Mouse (Mus musculus) cerebellum, adult 11-12 months (tissue): ENCODE data around the gene Il2rb.
A peak's percentile ranks its signal among the peaks of the same experiment; 100 is the strongest.

Experiments
- DNase-seq: peaks from one replicate; pipeline ENCODE4 v3.0.0; 2022

Il2rb gene

DNA sequence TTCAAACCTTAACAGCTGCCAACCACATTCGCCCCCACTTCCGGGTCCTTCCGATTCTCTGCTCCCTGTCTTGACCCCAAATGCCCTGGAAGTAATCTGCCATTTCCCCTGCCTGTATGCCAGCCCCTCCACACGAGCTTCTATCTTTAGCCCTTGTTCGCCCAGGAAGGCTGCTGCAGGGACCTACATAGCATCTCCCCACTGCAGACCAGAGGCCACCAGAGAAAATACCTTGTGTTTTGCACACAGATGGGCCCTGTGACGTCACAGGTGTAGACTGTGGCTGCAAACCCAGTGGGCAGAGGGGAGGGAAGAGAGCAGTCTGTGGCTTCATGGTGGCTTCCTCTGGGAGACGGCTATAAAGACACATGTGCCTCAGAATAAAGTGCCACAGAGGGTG, 23.1 kb upstream of the Il2rb start:
- DNase-seq, result no peak

DNA sequence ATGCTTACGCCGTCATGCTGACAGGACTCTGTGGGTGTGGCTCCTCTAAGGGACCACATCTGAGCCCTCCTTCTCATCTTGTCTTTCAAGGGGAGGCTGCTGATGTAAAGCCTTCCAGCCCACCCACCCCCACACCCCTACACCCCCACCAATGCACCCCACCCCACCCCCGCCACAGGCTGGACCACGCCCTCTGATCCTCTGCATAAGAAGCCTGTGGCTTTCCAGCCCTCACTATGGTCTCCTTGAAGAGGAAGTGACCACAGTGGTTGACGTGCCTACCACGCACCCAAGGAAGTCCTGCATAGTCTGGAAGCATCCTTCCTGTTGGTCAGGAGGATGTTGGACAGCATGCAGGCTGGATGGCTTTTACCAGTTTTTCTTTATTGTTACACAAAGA, 20.7 kb upstream of the Il2rb start:
- DNase-seq, result no peak

DNA sequence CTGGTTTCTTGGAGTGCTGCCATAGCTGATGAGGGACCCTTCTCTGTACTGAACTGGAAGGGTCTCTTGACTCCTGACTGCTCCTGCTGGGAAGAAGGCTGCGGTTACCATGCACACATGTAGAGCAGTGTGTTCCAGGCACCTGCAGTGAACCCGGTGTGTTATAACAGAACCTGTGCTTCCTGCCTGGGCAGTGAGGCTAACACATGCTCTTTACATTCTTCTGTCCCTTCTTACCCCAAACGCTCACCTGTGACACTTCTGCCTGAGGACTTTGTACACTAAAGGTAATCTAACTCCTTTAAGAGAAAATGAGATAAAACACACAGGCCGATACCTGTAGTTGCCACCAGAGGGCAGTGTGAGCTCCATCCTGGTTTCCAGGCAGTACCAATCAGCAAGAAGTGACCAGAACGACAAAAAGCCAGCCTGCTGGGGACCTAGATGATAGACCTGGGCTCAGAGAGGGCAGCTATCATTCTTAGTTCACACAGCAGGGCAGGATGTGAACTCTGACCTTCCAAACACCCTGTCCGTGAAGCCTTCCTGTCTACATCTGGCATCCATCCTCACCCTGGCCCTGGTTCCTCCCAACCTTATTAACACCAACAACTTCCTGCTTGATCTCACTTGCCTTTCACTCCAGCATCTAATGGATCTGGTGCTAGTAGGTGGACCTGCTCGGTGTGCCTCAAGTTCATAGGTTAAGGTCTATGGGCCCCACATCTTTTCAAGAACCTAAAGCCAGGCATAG, 19.5 kb upstream of the Il2rb start:
- peak; percentile 73 for DNase-seq

DNA sequence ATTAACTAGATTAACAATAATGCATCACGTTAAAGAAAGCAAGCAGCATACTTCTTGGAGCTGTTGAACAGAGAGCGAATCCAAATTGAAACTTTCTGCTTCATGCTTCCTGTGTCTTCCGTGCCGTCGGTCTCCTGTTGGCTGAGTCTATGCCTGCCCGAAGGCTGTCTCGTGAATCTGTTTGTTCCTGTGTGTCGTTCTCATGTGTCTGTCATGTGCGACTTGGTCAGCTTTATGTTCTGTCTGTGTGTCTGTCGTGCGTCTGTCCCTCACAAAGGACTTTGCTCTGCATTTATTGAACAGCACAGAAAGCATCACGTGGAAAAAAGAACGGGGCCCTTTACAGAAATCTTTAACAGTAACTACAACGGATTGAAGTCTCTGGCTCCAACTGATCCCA, 17.9 kb upstream of the Il2rb start:
- no peak for DNase-seq

DNA sequence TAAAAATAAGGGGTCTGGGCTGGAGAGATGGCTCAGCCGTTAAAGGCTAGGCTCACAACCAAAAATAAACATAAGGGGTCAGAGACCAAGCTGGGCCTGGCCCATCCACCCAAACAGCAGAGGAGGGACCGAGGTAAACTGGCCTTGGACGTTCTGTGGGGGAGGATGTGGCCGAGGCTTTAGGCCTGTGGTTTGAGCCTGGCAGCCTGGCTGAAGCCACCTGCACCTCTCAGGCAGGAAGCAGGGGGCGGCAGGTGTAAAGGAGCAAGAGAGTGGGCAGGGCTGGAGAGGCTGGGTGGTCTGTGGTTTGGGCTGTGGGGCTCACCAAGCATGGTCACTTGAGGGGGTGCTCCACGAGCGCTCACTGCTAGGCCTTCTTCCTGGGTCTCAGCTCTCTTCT, 16.9 kb upstream of the Il2rb start:
- DNase-seq, result no peak

DNA sequence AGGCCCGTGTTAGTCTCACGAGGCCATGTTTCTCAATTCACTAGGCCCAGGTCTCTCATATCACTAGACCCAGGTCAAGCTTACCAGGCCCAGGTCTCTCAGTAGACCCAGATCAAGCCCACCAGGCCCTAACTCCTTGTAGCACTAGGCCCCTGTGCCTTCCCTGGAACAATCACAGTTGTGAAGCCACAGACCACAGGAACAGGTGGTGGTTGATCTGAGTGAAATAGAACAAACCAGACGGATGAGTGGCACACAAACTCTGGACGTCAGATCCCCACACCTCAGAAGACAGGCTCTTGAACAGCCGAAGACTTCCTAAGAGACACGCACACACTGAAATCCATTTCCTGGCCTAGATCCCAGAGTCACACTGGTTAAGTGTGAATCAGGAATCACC, 15.7 kb upstream of the Il2rb start:
- no peak for DNase-seq

DNA sequence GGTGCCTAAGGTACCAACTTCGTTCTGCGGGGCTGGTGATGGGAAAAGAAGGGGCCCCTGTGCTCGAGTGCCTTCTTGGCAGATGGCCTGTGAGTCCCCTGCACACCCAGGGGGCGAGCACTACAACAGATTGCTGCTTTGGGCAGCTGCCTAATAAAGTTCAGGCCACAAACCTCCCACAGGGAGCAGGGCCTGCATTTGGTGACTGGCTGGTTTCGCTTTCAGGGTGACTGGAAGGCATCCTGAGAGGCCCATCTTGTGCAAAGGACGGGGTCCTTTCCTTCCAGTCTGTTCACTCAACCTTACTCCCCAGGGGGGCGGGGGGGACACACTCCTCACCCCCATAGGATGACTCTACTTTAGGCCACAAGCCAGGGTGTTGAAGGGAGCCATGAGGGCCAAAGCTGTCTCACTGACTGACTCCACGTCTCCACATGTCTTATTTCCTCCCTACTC, 15.1 kb upstream of the Il2rb start:
- DNase-seq, result no peak

DNA sequence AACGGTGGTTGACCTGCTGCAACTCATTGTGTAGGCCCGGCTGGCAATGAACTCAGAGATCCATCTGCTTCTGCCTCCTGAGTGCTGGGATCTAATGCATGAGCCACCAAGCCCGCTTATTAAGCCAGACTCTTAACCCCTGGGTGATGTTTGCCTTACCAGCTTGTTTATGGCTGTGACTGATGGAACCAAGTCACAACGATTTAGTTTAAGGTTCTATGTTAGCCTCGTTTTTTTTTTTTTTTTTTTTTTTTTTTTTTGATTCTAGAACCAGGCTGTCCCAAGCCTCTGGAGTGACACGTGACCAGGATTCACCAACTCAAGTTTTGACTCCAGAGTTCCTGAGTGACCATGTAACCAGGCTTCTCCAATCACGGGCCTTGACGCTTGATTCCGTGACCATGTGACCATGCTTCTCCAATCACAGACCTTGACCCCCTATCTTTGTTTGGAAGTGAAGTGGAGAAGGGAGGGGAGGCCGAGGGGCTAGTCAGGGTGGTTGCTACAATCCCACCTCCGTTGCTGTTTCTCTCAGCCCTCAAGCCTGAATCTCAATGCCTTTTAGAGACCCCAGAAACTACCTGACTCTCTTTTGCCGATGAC, 14.3 kb upstream of the Il2rb start:
- no peak for DNase-seq

DNA sequence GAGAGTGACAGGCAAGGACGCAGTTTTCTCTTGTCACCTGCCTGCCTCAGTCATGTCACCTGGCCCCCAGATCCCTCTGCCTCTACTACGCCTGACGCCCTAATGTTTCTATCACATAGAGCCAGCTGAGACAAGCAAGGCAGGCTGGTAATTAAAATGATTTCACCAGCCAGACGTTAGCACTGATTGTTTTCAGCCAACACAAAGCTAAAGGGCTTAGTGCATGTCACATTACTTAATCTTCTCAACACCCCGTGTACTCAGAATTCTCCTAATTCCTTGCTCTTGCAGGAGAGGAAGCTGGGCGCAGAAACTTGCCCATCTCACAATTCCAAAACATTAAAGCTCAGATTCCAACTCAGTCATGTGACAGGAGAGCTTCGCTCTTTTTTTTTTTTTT, 13.4 kb upstream of the Il2rb start:
- DNase-seq, result no peak

DNA sequence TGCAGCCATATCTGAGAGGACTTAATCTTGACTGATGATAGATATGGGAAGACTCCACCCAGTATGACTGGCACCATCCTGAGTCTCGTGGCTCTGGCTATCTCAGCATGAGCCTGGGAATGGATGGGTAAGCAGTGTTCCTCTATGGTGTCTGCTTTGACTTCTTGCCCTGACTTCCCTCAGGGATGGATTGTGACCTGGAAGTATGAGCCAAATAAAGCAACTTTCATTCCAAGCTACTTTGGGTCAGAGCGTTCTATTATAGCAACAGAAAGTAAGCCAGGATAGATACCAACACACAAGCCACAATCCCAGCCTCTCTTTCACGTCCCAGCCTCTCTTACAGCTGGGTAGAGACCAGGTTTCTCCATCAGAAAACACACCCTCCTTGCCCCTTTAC, 10.5 kb upstream of the Il2rb start:
- no peak for DNase-seq

DNA sequence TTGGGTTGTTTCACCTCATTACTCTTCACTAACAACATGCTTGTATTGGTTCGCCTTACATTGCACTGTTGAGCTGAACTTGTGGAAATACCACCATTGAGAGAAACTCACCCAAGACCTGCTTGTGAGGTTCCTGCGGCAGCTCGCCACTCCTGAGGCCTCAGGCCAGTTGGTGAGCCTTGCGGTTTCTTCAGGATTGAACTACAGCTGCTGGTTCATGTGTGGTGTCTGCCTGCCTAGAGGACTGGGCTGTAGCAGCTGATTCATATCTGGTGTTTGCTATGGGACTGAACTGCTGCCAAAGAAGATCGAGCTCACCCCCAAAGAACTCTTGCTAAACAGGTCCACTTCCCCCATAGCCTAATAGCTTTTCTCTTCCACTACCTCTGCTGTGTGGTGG, 9.7 kb upstream of the Il2rb start:
- no peak for DNase-seq

DNA sequence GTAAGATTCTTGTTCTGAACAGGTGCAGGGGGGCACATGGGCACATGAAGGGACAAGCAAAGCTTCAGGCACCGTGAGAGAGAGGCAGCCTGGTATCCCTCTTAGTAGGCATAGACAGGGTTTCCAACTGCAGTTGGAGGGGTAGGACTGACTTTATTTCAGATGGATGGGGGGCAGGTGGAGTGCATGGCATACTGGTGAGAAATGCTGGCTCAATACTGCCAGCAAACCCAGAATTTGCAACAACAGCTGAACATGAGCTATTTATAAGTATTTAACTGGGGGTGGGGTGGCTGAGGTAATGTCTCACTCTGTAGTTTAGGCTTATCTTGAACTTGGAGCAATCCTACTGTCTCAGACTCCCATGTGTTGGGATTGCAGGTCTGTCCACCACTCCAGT, 8.9 kb upstream of the Il2rb start:
- no peak for DNase-seq

DNA sequence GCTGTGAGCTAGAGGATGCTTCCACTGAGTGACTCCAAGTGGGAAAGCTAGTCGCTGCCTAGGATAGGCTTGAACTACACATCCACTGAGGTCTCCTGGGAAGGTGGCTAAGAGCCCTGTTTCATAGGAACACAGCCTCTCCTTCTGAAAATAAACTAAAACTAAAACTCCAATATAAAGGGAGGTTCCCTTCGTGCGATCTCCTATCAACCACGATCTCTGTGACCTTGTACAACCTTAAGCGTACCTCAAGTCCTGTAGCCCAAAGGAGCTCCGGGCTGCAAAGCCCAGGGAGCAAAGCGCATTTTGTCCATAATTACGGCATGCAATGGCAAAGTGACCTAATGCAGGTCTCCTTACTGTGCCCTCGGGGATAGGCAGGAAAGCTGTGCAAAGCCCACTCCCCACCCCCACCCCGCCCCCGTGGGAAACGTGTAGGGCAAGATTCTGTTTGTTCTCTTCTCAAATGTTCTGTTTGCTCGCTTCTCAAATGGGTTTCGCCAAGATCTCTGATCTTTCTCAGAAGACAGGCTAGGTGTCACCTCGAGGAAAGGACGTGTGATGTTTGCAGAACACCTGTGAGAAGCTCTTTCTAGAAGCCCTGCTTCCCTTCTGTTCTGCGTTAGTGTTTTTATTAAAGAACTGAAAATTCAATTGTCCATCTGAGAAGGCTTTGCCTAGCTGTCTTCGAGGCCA, 7.5 kb upstream of the Il2rb start:
- DNase-seq, result no peak

DNA sequence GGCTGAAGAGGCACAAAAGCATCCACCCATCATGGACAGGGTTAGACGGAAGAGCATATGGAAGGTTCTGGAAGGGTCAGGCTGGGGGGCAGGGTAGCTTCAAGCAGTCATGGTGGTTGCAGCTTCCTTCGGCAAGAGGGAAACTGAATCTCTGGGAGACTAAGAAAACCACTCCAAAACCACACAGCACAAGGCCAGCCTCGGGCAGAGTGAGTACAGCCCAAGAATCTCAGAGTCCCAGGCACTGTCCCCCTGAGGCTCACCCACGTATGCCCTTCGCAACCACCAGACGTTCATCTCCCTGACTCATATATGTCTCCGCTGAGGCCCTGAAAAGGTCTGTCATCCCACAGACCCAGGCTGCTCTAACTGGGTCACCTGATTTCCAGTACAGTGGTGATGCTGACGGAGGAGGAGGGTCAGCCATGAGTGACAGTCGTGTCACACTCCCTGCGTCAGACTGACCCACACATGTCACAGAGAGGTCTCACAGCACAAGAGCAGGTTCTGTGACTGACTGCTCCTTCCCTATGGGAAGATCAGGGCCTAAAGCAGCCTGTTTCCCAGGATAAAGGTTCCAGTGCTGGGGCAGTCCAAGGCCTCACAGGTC, 1.6 kb downstream of the Il2rb start:
- DNase-seq, result peak; percentile 3

DNA sequence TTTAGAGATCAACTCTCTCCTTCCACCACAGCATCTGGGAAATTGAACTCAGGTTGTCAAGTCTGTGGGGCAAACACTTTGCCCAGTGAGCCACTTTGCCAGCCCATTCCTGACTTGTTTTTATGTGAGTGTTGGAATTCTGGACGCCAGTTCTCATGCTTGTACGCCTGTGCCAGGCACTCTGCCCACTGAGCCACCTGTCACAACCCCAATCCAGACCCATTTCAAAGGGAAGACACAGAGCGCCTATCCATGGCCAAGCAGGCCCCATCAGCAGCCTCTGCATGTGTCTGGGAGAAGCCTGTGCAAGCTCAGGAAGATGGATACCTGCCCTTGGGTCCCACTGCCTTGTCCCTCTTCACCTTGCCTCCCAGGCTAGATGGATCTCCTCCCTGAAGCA, 3.8 kb downstream of the Il2rb start:
- DNase-seq, result peak; percentile 42

DNA sequence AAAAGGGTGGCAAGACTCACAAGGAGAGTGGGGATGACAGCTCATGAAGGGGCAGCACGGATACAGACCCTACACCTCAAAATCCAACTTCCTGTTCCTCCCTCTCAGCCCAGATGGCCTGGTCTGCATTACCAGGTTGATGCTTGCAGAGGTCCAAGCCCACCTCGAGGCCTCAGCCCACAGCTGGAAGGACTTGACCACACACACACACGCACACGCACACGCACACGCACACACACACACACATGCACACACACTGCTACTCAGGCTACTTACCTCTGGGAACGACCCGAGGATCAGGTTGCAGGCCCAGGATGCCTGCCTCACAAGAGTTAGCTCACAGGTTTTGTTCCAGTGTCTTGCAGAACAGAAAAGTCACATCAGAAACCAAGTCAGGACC, 5.2 kb downstream of the Il2rb start:
- DNase-seq, result no peak

DNA sequence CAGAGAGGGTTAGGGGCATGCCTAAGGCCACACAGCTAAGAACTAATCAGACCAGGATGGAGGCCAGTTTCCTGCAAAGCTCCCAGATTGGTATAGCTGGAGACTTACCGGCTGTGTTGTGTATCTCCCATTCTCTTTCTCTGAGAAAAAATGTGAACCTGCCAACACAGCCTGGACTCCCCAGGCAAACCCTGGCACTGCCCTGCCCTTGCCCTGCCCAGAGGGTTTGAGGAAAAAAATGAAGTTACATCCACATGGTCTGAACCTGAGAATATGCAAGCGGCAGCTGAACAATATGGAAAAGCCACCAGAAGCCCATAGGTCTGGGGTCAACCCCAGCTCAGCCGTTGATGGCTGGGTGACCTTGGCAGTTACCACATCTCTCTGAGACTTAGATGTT, 5.8 kb downstream of the Il2rb start:
- DNase-seq, result peak; percentile 77

DNA sequence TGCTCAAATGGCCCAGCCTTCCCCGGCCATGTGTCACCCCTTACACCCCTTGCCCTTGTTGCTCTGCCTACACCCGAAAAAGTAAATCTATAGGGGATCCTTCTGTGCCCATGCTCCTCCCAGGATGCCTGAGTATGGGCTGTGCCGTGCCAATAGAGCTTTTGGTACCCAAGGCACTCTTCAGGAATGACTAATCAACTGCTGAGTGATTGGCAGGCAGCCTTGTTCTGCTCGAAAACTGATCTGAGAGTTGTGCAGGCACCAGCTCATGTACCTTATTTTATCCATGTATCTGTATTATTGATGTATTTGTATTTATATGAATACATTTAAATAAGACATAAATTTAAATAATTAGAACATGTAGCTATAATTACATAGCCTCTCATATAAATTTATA, 8.0 kb downstream of the Il2rb start:
- DNase-seq, result no peak

DNA sequence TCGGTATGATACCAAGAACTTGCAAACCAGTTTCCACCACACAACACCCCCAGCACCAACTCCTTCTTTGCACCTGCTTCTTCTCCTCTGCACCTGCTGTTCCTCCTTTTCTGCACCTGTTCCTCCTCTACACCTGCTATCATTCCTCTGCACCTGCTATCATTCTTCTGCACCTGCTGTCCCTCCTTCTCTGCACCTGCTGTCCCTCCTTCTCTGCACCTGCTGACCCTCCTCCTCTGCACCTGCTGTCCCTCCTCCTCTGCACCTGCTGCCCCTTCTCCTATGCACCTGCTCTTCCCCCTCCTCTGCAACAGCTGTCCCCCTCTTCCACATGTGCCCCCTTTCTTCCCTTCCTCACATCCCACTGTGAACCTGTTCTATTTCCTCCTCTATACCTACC, 8.5 kb downstream of the Il2rb start:
- DNase-seq, result no peak

DNA sequence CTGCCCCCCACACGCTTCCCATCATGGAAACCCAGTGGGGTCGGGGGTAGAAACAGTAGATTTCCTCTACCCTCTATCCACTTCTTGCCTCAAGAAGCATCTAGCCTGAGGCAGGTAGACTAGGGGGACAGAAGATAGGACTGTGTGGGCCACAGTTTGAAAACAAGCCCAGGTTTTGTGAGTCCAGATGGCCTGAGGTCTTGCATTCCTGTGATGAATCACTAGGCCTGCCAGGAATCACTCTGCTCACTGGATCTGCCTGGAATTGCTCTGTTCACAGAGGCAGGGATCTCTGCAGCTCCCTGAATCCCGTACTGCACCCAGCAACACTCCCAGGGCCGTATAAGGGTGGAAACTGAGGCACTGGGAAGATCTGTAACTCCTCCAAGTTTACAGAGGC, 11.8 kb downstream of the Il2rb start:
- peak; percentile 86 for DNase-seq

DNA sequence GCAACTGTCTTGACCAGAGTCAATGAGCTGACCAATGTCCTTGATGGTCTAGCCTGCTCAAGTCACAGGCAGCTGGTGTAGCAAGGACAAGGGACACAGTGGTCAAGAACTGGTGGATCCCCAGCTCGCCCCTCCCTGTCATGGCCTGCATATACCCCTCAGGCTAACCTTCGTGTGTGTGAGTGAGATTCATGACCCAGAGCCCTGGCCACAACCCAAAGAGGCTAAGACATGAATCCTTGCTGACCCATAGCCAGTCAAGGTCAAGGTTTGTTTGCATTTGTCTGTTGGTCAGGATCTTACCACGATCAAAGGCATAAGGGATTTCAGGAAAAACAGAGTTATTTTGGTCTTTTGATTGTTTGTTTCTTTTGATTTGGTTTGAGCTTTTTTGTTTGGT, 12.6 kb downstream of the Il2rb start:
- DNase-seq, result no peak

DNA sequence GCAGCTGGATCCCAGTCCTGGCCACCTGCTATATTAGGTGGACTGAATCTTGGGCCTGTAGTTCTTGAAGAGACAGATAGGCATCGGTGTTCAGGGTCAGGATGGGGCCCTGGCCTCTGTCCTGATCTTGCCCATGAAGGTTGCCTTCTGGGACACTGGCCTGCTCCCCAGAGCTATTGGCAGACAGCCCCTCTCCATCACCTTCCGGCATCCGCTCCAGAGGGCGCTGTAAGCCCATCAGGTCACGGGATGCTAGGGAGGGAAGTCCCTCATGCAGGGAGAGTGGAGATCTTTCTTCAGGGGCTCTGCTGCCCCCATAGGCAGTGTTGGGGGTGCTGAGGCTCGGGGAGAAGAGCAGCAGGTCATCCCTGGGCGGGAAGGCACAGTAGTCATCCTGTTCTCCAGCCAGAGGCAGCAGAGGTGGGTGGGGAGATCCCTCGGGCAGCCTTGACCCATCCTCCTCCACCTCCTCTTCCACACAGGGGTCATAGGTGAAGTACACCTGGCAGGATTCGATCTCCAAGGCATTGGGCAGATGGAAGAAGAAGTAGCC, 13.5 kb downstream of the Il2rb start:
- DNase-seq, result peak; percentile 68

DNA sequence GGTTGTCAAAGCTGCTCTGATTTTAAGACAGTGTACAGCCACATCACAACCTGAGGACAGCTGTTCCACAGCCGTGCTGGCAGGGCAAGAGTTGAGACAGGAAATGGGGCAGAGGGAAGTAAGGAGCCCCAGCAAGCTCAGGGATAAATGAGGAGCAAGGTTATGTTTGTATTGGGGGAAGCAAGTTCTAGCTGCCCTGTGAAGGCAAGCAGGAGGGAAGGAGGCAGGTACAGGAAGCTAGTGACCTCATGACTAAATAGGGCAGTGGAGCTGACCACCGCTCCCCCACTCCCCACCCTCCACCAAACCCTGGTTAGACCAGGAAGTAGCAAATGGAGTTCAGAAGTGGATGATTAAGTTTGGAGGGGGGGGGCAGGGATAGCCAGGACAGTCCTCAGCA, 14.1 kb downstream of the Il2rb start:
- DNase-seq, result no peak

DNA sequence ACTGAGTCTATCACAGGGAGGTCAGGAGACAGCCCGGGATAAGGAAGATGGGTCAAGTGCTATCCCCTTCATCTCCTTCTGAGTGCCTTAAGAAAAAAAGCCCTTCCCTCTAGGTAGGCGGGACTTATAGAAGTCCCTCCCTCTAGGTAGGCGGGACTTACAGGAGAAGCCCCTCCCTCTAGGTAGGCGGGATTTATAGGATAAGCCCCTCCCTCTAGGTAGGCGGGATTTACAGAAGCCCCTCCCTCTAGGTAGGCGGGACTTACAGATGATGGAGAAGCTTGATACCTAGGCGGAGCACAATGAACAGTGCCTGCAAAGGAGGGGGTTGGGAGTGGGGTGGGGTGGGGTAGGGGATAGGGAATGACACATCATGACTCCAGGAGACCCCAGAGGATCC, 15.0 kb downstream of the Il2rb start:
- no peak for DNase-seq
